Mouse (Mus musculus) kidney, adult 8-10 months (tissue): ENCODE data around the gene Lancl1.

Experiments used
- DNase-seq, 2 experiments: peaks; one replicate each; pipeline ENCODE4 v3.0.0; 2022

Gene Lancl1

GRCm38 (mm10) chr1:67038246-67038987 lies at the start of gene Lancl1:
Gene Lancl1 (minus strand): TSS chr1:67038872.
- DNase-seq: peak; percentile 85 to 90

DNA sequence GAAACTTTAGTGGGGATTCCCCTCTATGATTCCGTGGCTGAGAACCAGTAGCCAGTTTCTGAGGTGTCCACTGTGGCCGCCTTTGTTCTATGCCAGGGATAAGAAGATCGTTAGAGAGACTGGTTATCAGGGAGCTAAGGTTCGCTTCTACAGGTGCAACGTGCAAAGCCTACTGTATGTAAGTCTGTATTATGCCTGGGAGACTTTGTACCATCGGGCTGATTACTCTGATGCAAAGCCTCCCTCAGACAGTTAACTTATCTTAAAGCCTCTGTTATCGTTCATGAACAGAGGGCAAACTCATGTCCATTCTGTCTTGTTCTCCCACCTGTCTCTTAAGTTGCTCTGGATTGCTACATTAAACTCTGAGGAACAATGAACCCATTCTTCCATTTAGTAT lies 40.5 kb upstream of the Lancl1 start:
- no peak for DNase-seq

- DNase-seq: no peak
Observed at GRCm38 (mm10) chr1:67078666-67079065, 40.0 kb upstream of the Lancl1 start.

- no peak for DNase-seq
Observed at GRCm38 (mm10) chr1:67077739-67078138, 39.1 kb upstream of the Lancl1 start.

DNA sequence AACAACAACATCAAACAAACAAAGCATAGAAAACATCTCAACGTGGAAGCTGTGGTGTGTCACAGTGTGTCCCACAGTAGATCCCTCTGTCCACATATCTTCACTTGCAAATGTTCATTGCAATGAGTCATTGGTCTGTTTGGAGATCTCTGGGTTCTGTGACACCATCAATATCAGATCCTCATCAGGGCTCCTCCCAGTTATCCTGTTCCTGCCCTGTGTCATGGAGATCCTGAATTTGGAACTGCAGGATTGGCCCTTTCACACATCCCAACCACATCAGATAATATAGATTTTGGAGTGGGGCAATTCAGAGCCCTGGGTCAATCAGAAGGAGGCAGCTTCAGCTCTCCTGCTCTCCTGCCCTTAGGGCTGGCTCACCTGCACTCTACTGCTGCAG lies 28.9 kb upstream of the Lancl1 start:
- no peak for DNase-seq

GRCm38 (mm10) chr1:67065347-67066270 lies 26.9 kb upstream of the Lancl1 start:
- DNase-seq: no peak

DNA sequence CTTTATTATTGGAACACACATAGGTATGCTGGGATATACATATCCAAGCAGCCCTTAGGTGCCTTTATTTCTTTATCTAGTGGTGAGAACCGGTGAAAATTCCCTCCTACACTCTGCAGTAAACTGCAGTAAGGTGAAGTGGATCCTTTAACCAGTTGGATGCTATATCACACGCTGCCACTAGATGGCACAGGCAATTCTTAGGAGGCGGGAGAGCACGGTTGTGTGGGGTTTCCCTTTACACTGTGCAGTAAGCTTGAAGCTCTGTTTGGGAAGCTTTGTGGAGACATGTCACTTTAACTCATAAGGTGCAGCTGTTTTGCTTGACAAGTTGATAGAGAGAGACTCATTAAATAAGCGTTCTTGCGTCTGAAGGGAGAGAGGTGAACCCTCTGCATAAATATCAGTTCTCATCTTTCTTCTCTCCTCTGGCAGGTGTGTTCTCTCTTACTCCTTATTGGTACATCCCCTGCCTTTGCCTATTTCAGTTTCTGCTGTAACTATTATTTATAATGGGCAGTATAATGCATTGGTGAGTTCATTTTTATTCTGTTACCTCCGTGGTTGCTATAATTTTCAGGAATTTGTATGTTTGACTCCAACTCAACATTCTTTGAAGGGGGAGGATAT lies 22.9 kb upstream of the Lancl1 start:
- peak; percentile 22 to 52 for DNase-seq

DNA sequence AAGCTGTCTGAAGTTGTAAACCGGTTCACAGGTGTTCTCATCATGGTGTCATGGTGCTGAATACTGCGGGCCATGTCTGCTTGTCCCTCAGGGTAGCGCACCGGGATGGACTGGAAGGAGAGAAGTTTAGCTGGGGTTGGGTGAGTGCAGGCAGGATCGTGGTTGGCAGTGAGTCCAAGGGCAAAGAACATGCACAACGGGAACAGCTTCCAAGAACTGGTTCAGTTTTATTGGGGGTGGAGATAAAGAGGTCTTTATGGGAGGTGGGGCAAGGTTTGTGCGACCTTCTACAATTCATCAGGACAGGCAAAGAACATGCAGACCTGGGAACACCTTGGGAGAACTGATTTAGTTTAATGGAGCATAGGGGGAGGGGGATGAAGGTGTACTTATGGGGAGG lies 17.1 kb upstream of the Lancl1 start:
- no peak for DNase-seq

DNA sequence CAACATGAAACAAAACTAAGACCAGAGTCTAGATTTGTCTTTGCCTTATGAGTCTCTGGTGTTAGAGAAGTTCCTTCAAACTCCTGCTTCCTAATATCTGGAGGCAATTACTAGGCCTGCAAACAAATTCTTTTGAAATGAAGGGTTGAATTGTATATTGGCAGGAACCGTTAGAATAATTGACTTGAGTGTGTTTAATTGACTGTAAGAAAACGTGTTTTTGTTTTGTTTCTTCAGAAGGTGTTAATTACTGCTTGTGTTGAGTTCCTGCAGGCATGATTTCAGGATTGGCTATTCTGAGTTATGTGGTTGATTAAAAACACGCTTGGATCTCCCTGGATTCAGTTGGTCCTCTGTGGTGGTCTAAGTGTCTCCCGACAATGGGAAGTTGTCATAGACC lies 14.0 kb upstream of the Lancl1 start:
- DNase-seq: no peak

DNA sequence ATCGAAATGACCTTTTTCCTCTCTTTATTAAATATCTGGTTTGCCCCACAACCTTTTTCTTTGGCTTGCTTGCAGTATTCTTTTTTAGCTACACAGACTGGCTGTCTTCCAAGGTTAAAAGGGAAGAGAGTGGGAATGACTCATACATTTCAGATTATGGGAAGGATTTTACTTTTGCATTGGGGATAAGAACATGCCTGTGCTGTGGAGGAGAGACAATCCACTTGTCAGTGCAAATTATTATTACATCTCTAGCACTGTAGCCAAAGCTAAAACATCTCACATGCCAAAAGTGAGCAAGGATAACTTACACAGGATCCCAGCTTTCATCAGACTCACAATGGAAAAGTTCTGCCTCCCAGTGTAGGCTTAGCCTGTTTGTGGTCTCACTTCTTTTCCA lies 10.9 kb upstream of the Lancl1 start:
- no peak for DNase-seq

GRCm38 (mm10) chr1:67048696-67049095 lies 10.0 kb upstream of the Lancl1 start:
- no peak for DNase-seq

- no peak for DNase-seq
Observed at GRCm38 (mm10) chr1:67045100-67045499, 6.4 kb upstream of the Lancl1 start.

- no peak for DNase-seq
Observed at GRCm38 (mm10) chr1:67042583-67042982, 3.9 kb upstream of the Lancl1 start.

- DNase-seq: no peak
Observed at GRCm38 (mm10) chr1:67039083-67039482, 411 bp upstream of the Lancl1 start.

DNA sequence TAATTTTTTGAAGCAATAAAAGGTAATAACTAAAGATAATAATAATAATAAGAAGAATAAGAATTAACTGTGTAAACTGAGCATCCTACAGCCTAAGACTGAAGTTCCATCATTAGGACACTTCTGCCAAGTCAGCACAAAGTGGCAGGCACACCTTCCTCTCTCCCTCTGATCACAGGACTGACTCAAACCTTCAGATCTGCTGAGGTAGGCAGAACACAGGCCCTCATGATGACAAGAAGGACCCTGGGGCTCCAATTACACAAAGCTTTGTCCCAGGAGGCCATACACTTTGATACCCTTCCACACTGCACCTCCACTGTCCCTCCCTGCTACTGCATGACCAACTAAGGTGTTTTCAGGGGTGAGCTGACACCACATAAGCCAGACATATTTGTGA lies 1.5 kb downstream of the Lancl1 start:
- DNase-seq: no peak

DNA sequence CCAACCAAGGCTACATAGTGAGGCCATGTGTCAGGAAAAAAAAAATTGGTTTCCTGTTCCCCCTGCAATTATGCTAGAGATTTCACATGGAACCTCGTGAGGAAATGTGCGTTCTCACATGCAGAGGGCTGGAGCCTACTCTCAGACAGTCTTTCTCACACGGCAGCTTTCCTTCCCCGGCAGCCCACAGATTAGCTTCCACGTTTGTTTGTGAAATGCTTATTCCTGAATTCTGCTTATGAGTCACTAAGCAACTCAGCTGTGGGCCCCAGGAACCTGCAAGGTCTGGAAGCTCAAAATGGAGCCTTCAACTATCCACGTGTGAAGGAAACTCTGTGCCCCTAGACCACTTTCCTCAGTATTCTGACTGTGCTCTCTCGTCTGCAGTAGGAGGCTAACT lies 5.4 kb downstream of the Lancl1 start:
- DNase-seq: no peak

DNA sequence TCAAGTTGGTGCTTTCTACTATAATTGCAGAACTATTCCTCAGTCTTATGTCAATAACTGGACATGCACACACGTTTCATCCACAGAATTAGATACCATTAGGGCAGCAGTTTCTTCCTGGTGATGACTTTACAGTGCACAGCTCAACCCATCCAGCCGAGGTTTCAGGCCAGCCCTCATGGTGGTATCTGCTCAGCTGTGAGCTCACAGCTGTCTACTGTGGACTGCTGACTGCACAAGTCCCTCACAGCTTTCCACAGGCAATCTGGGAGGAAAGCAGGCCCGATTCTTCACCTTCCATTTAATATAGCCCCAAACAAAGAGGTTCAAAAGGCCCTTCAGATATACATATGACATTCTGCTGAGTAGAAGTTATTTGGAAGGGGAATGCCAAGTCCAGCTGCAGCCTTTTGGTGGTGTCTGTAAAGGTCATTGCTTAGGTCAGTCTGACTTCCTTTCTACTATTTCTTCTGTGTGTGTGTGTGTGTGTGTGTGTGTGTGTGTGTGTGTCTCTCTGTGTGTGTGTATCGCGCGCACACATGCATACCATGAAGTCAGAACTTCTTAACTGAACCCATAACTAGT lies 11.7 kb downstream of the Lancl1 start:
- no peak for DNase-seq

GRCm38 (mm10) chr1:67026142-67026541 lies 12.5 kb downstream of the Lancl1 start:
- DNase-seq: no peak

DNA sequence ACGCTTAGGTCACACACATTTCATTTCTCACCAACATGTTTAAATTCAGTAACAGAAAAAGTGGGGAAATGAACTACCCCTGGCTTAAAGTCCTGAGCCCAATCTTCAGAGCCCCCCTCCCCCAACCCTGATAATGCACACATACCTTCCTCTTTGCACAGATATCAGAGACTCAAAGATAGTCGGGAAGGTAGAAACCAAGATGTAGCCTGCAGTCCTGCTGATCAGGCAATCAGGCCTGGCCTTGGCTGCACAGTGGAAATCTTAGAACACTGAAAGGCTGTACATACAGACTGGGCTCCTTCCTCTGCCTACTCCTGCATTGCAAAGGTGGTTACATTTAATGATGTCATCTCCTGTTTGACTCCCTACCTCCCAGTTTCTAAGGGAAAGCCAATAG lies 15.9 kb downstream of the Lancl1 start:
- DNase-seq: no peak

GRCm38 (mm10) chr1:67022051-67022450 lies 16.6 kb downstream of the Lancl1 start:
- DNase-seq: no peak

- no peak for DNase-seq
Observed at GRCm38 (mm10) chr1:67020637-67021161, 18.0 kb downstream of the Lancl1 start.

DNA sequence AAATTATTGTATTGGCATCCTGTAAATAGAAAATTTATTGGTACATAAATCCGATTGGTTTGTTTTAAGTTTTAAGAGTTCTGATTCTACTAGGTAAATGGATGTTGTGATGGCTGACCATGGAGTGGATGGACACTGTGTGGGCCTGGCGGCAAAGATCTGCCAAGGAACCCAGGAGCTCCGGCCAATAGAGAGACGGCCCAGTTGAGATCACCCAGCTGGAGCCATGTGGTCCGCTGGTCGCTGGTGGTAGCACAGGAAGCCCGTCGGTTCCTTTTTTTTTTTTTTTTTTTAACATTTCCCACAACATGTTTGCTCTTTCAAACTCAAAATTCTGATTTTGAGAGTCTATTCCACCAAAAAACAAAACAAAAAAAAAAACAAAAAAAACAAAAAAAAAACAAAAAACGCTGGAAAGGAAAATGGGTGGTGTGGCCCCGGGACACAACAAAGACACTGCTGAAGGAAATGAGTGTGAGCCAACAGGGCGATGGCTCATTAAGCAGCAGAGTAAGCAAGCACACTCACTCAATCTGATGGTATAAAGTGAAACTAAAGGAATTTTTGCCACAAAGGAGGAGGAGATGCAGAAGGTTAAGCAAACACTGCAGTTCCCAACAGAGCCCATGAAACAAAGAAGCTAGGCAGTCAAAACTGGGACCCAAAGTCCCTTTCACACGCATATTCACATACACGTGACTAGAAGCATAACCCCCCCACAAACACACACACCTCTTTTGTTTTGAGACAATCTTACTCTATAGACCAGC lies 21.4 kb downstream of the Lancl1 start:
- DNase-seq: no peak
